Mouse (Mus musculus) megakaryocyte, adult 5-6 weeks (primary cell): ENCODE data around the gene Poldip2. TPM values are rescaled to one million over a fixed set of nuclear protein-coding genes. Genes with fewer than 3 reads are reported as not detected.
"Not testable (repeated sequence)": the region's sequence is repeated elsewhere in the genome, so short reads cannot be mapped to it uniquely, and the experiment has no call there.

Experiments used
- ATAC-seq: 2 replicates; pipeline ENCODE4 v1.8.0; 2016; ENCODE audit warnings: mild to moderate bottlenecking, inconsistent platforms; ENCODE audit not compliant: poor library complexity, severe bottlenecking
- total RNA-seq, 2 experiments: library from RNA; stranded (forward) in 1 of 2; stranded (reverse) in 1 of 2; fragments of 153-499, 151-499 nt in 1 of 2; fragments of 221-1000, 200-1000 nt in 1 of 2; gene quantifications; 2 replicates each; pipeline versions ENCODE4 v1.2.3 to v1.2.4; 2015 to 2017

Poldip2 gene
- total RNA-seq, 2 experiments from 2014 or later: 22.4 to 23.1 TPM

- ATAC-seq: no peak
These were observed 11.3 kb upstream of the Poldip2 start for GRCm38 (mm10) chr11:78500623-78501202.

GRCm38 (mm10) chr11:78501529-78501928, 10.5 kb upstream of the Poldip2 start:
- no peak for ATAC-seq

GRCm38 (mm10) chr11:78502909-78503650, 8.9 kb upstream of the Poldip2 start, which contains the start of gene Sebox:
Gene Sebox, plus strand, starts transcription at chr11:78503447.
- no peak for ATAC-seq

GRCm38 (mm10) chr11:78505430-78505829, 6.6 kb upstream of the Poldip2 start:
- no peak for ATAC-seq

- no peak for ATAC-seq
These were observed 2.8 kb upstream of the Poldip2 start for GRCm38 (mm10) chr11:78509148-78509547.

GRCm38 (mm10) chr11:78513106-78513790, 1.3 kb downstream of the Poldip2 start:
- ATAC-seq: no peak

- no peak for ATAC-seq
These were observed 3.7 kb downstream of the Poldip2 start for GRCm38 (mm10) chr11:78515549-78516325.

- ATAC-seq: no peak
These were observed 6.9 kb downstream of the Poldip2 start for GRCm38 (mm10) chr11:78518931-78519330.

- ATAC-seq: no peak
These were observed 9.9 kb downstream of the Poldip2 start for GRCm38 (mm10) chr11:78521880-78522279.

- ATAC-seq: no peak
These were observed 10.5 kb downstream of the Poldip2 start for GRCm38 (mm10) chr11:78522481-78522997.

- ATAC-seq: no peak
These were observed 11.4 kb downstream of the Poldip2 start for GRCm38 (mm10) chr11:78523241-78523955.

- no peak for ATAC-seq
These were observed 12.8 kb downstream of the Poldip2 start for GRCm38 (mm10) chr11:78524838-78525237.

- no peak for ATAC-seq
These were observed 16.7 kb downstream of the Poldip2 start for GRCm38 (mm10) chr11:78528714-78529113.

GRCm38 (mm10) chr11:78530001-78530400, 18.0 kb downstream of the Poldip2 start:
- no peak for ATAC-seq

GRCm38 (mm10) chr11:78531046-78531445, 19.1 kb downstream of the Poldip2 start:
- no peak for ATAC-seq

GRCm38 (mm10) chr11:78531515-78531914, 19.5 kb downstream of the Poldip2 start:
- ATAC-seq: not testable (repeated sequence)

- ATAC-seq: no peak
These were observed 22.5 kb downstream of the Poldip2 start for GRCm38 (mm10) chr11:78534516-78534915.

- no peak for ATAC-seq
These were observed 23.5 kb downstream of the Poldip2 start for GRCm38 (mm10) chr11:78535376-78536079.

GRCm38 (mm10) chr11:78536080-78536689, 24.2 kb downstream of the Poldip2 start, which contains the start of the genes Tnfaip1 and Ift20:
Gene Tnfaip1, minus strand, starts transcription at chr11:78536332.
Gene Ift20, plus strand, starts transcription at chr11:78536361.
- ATAC-seq: peak; percentile 95
